Mouse (Mus musculus) CD8-positive naive resting alpha-beta T cell, adult 2 months (primary cell): ENCODE results near the gene Mettl27.

Experiments
- DNase-seq, 2 experiments: peaks; one replicate each; pipeline ENCODE4 v3.0.0; 2022; ENCODE audit warnings: low read depth in 2 of 2, low spot score in 2 of 2

Mettl27 gene

DNA sequence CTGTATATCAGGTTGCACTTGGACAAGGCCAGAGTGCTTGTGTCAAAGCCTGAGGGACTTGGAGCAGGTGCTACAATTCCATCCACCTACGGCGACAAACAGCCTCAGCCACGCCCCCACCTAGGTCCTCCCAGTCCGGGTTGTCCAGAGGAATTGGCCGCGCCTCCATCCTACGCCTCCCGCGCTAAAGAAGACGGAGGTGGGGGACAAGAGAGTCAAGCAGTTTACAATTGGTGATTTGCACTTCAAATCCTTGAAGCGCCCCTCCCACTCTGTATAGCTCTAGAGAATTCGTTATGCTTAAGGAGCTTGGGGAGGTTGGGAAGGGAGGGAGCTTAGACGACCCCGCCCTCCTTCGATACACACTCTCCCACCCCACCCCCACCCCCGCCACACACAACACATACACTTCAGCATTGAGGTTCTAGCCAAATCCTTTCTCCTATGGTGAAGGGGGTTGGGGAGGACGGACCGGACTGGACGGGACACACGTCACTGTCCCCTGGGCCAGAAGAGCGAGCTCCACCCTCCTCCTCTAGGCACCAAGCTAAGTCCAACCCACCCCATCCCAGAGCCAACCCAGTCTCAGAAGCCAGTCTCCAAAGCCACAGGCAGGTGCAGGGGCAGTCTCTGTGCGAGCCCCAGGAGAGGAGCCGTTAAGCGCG is 53.6 kb downstream of the Mettl27 start, which contains the start of gene Cldn3:
Gene Cldn3, plus strand, starts transcription at position 582 of the 665 bp plus-strand sequence.
- no peak for DNase-seq

DNA sequence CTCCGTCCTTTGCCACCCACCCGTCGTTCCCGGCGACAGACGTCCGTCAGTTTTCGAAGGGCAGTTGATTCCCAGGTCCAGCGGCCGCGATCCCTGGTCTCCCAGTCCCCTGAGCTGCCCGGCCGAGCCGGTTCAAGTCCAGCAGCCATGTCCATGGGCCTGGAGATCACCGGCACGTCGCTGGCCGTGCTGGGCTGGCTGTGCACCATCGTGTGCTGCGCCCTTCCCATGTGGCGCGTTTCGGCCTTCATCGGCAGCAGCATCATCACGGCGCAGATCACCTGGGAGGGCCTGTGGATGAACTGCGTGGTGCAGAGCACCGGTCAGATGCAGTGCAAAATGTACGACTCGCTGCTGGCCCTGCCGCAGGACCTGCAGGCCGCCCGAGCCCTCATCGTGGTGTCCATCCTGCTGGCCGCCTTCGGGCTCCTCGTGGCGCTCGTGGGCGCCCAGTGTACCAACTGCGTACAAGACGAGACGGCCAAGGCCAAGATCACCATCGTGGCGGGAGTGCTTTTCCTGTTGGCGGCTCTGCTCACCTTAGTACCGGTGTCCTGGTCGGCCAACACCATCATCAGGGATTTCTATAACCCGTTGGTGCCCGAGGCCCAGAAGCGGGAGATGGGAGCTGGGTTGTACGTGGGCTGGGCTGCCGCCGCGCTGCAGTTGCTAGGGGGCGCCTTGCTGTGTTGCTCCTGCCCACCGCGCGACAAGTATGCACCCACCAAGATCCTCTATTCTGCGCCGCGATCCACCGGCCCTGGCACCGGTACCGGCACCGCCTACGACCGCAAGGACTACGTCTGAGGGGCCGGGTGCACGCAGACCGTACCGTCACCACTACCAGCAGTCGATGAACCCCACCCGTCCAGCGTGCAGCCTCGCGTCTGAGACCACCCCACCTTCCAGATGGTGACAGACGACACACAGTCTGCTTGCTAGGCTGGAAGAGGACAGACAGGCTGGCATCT is 54.4 kb downstream of the Mettl27 start:
- no peak for DNase-seq

DNA sequence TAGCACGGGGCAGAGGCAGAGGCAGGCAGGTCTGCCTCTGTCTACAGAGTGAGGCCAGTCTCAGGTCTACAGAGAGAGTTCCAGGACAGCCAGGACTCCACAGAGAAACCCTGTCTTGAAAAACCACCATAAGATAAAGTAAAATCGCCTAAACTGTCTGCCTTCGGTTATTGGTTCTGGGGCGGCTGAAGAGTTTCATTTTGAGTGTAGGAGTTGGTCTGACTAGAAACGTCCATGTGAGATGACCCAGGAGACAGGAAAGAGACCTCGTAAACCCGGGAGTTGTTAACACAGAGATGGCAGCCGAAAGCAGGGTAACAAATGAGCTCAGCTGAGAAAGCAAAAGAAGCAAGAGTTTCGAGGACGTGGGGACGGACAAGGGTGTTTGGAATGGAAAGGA is 57.0 kb downstream of the Mettl27 start:
- no peak for DNase-seq

DNA sequence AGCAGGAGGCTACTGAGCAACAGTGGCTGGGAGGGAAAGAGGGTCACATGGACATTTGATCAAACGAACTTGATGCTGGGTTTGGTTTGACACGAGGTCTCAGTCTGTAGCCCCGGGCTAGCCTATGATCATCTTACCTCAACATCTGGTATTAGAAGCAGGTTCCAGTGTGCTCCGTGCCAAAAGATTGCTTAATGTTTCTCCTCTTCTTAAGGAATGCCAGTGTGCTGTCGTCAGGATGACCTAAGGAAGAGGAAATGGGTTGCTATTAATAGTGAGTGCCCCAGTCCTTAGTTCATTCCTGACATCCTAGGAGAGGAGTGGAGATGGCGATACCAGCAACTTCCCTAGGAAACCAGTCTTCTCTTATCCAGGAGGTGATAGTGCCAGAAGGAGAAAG is 57.6 kb downstream of the Mettl27 start:
- no peak for DNase-seq
